Mouse (Mus musculus) MEL (cell line): ENCODE measurements around the gene 4430402I18Rik. TPM values are rescaled to one million over a fixed set of nuclear protein-coding genes. Genes with fewer than 3 reads are reported as not detected.

ENCODE experiments used
- DNase-seq: peaks from one replicate; pipeline ENCODE4 v3.0.0; 2011; ENCODE audit warnings: low read depth, low spot score
- H3K27ac ChIP-seq: 2 replicates; pipeline ENCODE4 v1.5.1; 2012; ENCODE audit warnings: low read depth, mild to moderate bottlenecking, control low read depth, low read length, moderate library complexity; ENCODE audit not compliant: control insufficient read depth
- H3K27me3 ChIP-seq, 2 experiments: fragments of 150-350 bp in 1 of 2; sonication (generic) in 1 of 2; 2 replicates each; pipeline ENCODE4 v1.6.1; 2012; ENCODE audit warnings: low read length in 2 of 2, mild to moderate bottlenecking in 2 of 2, improper control_type of control experiment in 1 of 2, moderate library complexity in 1 of 2; ENCODE audit not compliant: insufficient read depth in 2 of 2, control insufficient read depth in 1 of 2
- H3K36me3 ChIP-seq, 2 experiments: 2 replicates each; pipeline ENCODE4 v1.6.1; 2012 to 2014; ENCODE audit warnings: low read length in 2 of 2, improper control_type of control experiment in 1 of 2, inconsistent platforms in 1 of 2, mild to moderate bottlenecking in 1 of 2; ENCODE audit not compliant: insufficient read depth in 2 of 2, control insufficient read depth in 1 of 2
- H3K4me1 ChIP-seq, 2 experiments: fragments of 150-350 bp in 1 of 2; sonication (generic) in 1 of 2; 2 replicates each; pipeline ENCODE4 v1.6.1; 2012; ENCODE audit warnings: low read length in 2 of 2, improper control_type of control experiment in 1 of 2, mild to moderate bottlenecking in 1 of 2; ENCODE audit not compliant: insufficient read depth in 2 of 2, control insufficient read depth in 1 of 2
- H3K4me3 ChIP-seq, 2 experiments: fragments of 150-350 bp in 1 of 2; sonication (generic) in 1 of 2; 2 replicates each; pipeline ENCODE4 v1.5.1; 2012; ENCODE audit warnings: low read depth in 2 of 2, low read length in 2 of 2, mild to moderate bottlenecking in 2 of 2, moderate library complexity in 2 of 2, control low read depth in 1 of 2, improper control_type of control experiment in 1 of 2; ENCODE audit not compliant: control insufficient read depth in 1 of 2, insufficient read depth in 1 of 2
- H3K79me2 ChIP-seq: 2 replicates; pipeline ENCODE4 v1.6.1; 2012; ENCODE audit warnings: mild to moderate bottlenecking, low read length, moderate library complexity; ENCODE audit not compliant: control insufficient read depth, poor library complexity, insufficient read depth
- H3K9ac ChIP-seq: 2 replicates; pipeline ENCODE4 v1.6.1; 2012; ENCODE audit warnings: low read depth, mild to moderate bottlenecking, control low read depth, low read length, moderate library complexity; ENCODE audit not compliant: control insufficient read depth, poor library complexity, severe bottlenecking
- H3K9me3 ChIP-seq: fragments of 150-350 bp; sonication (generic); replicated peaks from 2 replicates; pipeline ENCODE4 v1.6.1; 2012; ENCODE audit warnings: mild to moderate bottlenecking, low read length, improper control_type of control experiment, moderate library complexity; ENCODE audit not compliant: insufficient read depth
- CTCF ChIP-seq, 3 experiments: IDR thresholded peaks in 2 of 3; conservative IDR thresholded peaks in 1 of 3; 2 replicates each; pipeline ENCODE4 v1.5.1; 2011 to 2012; ENCODE audit warnings: low read length in 3 of 3, low read depth in 2 of 3, mild to moderate bottlenecking in 2 of 3, improper control_type of control experiment in 1 of 3, inconsistent platforms in 1 of 3, mixed read lengths in 1 of 3, moderate library complexity in 1 of 3; ENCODE audit not compliant: control insufficient read depth in 1 of 3, insufficient read depth in 1 of 3, poor library complexity in 1 of 3, severe bottlenecking in 1 of 3
- GABPA ChIP-seq: IDR thresholded peaks from 2 replicates; pipeline ENCODE4 v1.6.1; 2012; ENCODE audit warnings: low read depth, mild to moderate bottlenecking, inconsistent platforms, low read length, improper control_type of control experiment, moderate library complexity
- MAX ChIP-seq: IDR thresholded peaks from 2 replicates; pipeline ENCODE4 v1.6.1; 2011; ENCODE audit warnings: low read length, improper control_type of control experiment
- MAZ ChIP-seq: IDR thresholded peaks from 2 replicates; pipeline ENCODE4 v1.6.1; 2012; ENCODE audit warnings: low read depth, mild to moderate bottlenecking, inconsistent platforms, low read length, improper control_type of control experiment
- MEF2A ChIP-seq: IDR thresholded peaks from 2 replicates; pipeline ENCODE4 v1.6.1; 2014; ENCODE audit warnings: low read depth, mild to moderate bottlenecking, inconsistent platforms, low read length, improper control_type of control experiment; ENCODE audit not compliant: poor library complexity, insufficient replicate concordance, severe bottlenecking; ENCODE audit errors: extremely low read depth
- MXI1 ChIP-seq: IDR thresholded peaks from 2 replicates; pipeline ENCODE4 v1.6.1; 2011; ENCODE audit warnings: mild to moderate bottlenecking, low read depth, low read length, improper control_type of control experiment
- MYB ChIP-seq: IDR thresholded peaks from 2 replicates; pipeline ENCODE4 v1.6.1; 2011; ENCODE audit warnings: mild to moderate bottlenecking, low read depth, low read length, improper control_type of control experiment
- NRF1 ChIP-seq: IDR thresholded peaks from 2 replicates; pipeline ENCODE4 v1.6.1; 2014; ENCODE audit warnings: low read depth, mild to moderate bottlenecking, inconsistent platforms, low read length, improper control_type of control experiment, moderate library complexity; ENCODE audit not compliant: poor library complexity, insufficient read depth, severe bottlenecking
- RAD21 ChIP-seq: IDR thresholded peaks from 2 replicates; pipeline ENCODE4 v1.6.1; 2011; ENCODE audit warnings: mild to moderate bottlenecking, low read depth, low read length, improper control_type of control experiment
- SMC3 ChIP-seq: IDR thresholded peaks from 2 replicates; pipeline ENCODE4 v1.6.1; 2011; ENCODE audit warnings: low read depth, low read length, improper control_type of control experiment
- USF2 ChIP-seq, 2 experiments: IDR thresholded peaks; 2 replicates each; pipeline ENCODE4 v1.6.1; 2011 to 2012; ENCODE audit warnings: improper control_type of control experiment in 2 of 2, low read length in 2 of 2, borderline replicate concordance in 1 of 2, inconsistent platforms in 1 of 2, low read depth in 1 of 2, mild to moderate bottlenecking in 1 of 2; ENCODE audit not compliant: insufficient read depth in 1 of 2
- ZC3H11A ChIP-seq: IDR thresholded peaks from 2 replicates; pipeline ENCODE4 v1.6.1; 2012; ENCODE audit warnings: low read depth, mild to moderate bottlenecking, inconsistent platforms, low read length, improper control_type of control experiment
- ZMIZ1 ChIP-seq: IDR thresholded peaks from 2 replicates; pipeline ENCODE4 v1.6.1; 2012; ENCODE audit warnings: low read depth, mild to moderate bottlenecking, inconsistent platforms, low read length, improper control_type of control experiment, moderate library complexity
- ZNF384 ChIP-seq: IDR thresholded peaks from 2 replicates; pipeline ENCODE4 v1.6.1; 2012; ENCODE audit warnings: low read depth, mild to moderate bottlenecking, inconsistent platforms, low read length, improper control_type of control experiment
- polyA plus RNA-seq, 2 experiments: library from polyadenylated mRNA; stranded (reverse) in 1 of 2; unstranded in 1 of 2; fragments of >175 nt in 1 of 2; fragments of >200 nt in 1 of 2; gene quantifications; 2 replicates each; pipeline versions ENCODE4 v1.2.1 to v1.2.4; 2012; ENCODE audit warnings: low replicate concordance in 2 of 2, low read depth in 1 of 2; ENCODE audit not compliant: insufficient read length in 2 of 2, insufficient read depth in 1 of 2, missing spikeins in 1 of 2
- total RNA-seq: library from RNA; depleted of rRNA; stranded (reverse); fragments of 300-350 nt; gene quantifications from 2 replicates; pipeline ENCODE4 v1.2.3, GENCODE M21; 2012

The 4430402I18Rik gene
- total and polyA plus RNA-seq, 3 experiments = not detected

GRCm38 (mm10) chr19:28974862-28975611 lies 7.4 kb upstream of the 4430402I18Rik start:
- no peaks in the 10 kb centered on the region for H3K4me1 ChIP-seq
- no peak overlapping the region for H3K9ac ChIP-seq
- peaks cover 3 to 6% of the 10 kb centered on the region in 2 experiments for H3K27me3 ChIP-seq
- no peaks in the 10 kb centered on the region for H3K36me3 ChIP-seq
- TF ChIP-seq RAD21 (peak; percentile 77), SMC3 (peak; percentile 88), ZC3H11A (peak; percentile 69), CTCF (IDR thresholded peaks at IDR 0.05 in 2 of 3, conservative IDR thresholded peaks at IDR 0.05 in 1 of 3; ENCODE audit: control insufficient read depth in 1 of 3, insufficient read depth in 1 of 3, low read depth in 2 of 3, low read length in 3 of 3, poor library complexity in 1 of 3, severe bottlenecking in 1 of 3) (peak; percentile 68 to 87 (median 73)), MAZ (no peak)
- peak; percentile 46 for DNase-seq
- no peak overlapping the region for H3K27ac ChIP-seq
- H3K79me2 ChIP-seq = no peaks in the 10 kb centered on the region
- no peaks in the 10 kb centered on the region for H3K9me3 ChIP-seq
- H3K4me3 ChIP-seq = no peak overlapping the region

- Histone ChIP-seq H3K27ac (no peak overlapping the region), H3K27me3 (peaks cover 3 to 4% of the 10 kb centered on the region in 2 experiments), H3K36me3 (no peaks in the 10 kb centered on the region), H3K79me2 (no peaks in the 10 kb centered on the region), H3K4me3 (no peak overlapping the region), H3K9me3 (no peaks in the 10 kb centered on the region), H3K4me1 (no peaks in the 10 kb centered on the region), H3K9ac (no peak overlapping the region)
- no peak for TF ChIP-seq ZNF384
- TF ChIP-seq SMC3 = no peak
- TF ChIP-seq ZMIZ1 = no peak
- no peak for TF ChIP-seq MXI1
- no peak for TF ChIP-seq GABPA
- no peak for TF ChIP-seq MAX
- no peak for TF ChIP-seq MYB
- TF ChIP-seq USF2 (IDR thresholded peaks at IDR 0.05; ENCODE audit: borderline replicate concordance in 1 of 2, insufficient read depth in 1 of 2, low read depth in 1 of 2, low read length in 2 of 2) = no peak
- no peak for TF ChIP-seq NRF1
- TF ChIP-seq MEF2A = no peak
- DNase-seq = no peak
Measured at GRCm38 (mm10) chr19:28970251-28970650, 2.7 kb upstream of the 4430402I18Rik start.
